Mouse (Mus musculus): ENCODE data around the gene Nemp1. TPM values are rescaled to one million over a fixed set of nuclear protein-coding genes. Genes with fewer than 3 reads are reported as not detected.

Nemp1 gene
- polyA plus RNA-seq, 1 experiment, result 5.6 TPM

GRCm38 (mm10) chr10:127738151-127738882 is 71.6 kb downstream of the Nemp1 start:
- peak overlapping the region; percentile 34 for H3K4me3 ChIP-seq
- H3K36me3 ChIP-seq (ENCODE audit: control insufficient read depth, insufficient read depth), result no peaks in the 10 kb centered on the region
- H3K79me2 ChIP-seq (ENCODE audit: control insufficient read depth, insufficient read depth), result peaks cover 25% of the 10 kb centered on the region
- H3K27me3 ChIP-seq (ENCODE audit: control insufficient read depth, insufficient read depth, insufficient read length), result peaks cover 14% of the 10 kb centered on the region
- TF ChIP-seq MAX (IDR thresholded peaks at IDR 0.05; ENCODE audit: low read depth) (no peak), TCF3 (IDR thresholded peaks at IDR 0.05; ENCODE audit: insufficient read length, low read depth) (no peak), POLR2A (IDR thresholded peaks at IDR 0.05; ENCODE audit: insufficient read length, low read depth) (no peak), SRF (IDR thresholded peaks at IDR 0.05; ENCODE audit: control insufficient read depth, insufficient read length, low read depth) (no peak), TCF12 (IDR thresholded peaks at IDR 0.05; ENCODE audit: insufficient read depth, poor library complexity, severe bottlenecking) (no peak), REST (IDR thresholded peaks at IDR 0.05; ENCODE audit: insufficient read depth, insufficient read length) (no peak), POLR2AphosphoS2 (IDR thresholded peaks at IDR 0.05; ENCODE audit: insufficient read length, low read depth) (no peak), E2F4 (IDR thresholded peaks at IDR 0.05; ENCODE audit: insufficient read depth) (no peak), MYOD1 (IDR thresholded peaks at IDR 0.05; ENCODE audit: control insufficient read depth in 1 of 3, insufficient read length in 2 of 3, low read depth in 2 of 3) (no peak), CEBPB (IDR thresholded peaks at IDR 0.05; ENCODE audit: insufficient read depth, poor library complexity, severe bottlenecking) (no peak), MYOG (IDR thresholded peaks at IDR 0.05; ENCODE audit: control insufficient read depth in 1 of 3, insufficient read depth in 1 of 3, insufficient read length in 2 of 3, low read depth in 2 of 3) (no peak), USF1 (IDR thresholded peaks at IDR 0.05; ENCODE audit: low read depth) (no peak)
- peak overlapping the region; percentile 72 for H3K4me2 ChIP-seq (ENCODE audit: low read depth)
- no peak overlapping the region for H3ac ChIP-seq (ENCODE audit: control insufficient read depth, insufficient read length)

GRCm38 (mm10) chr10:127739083-127739660 is 72.5 kb downstream of the Nemp1 start, which contains the start of gene Zbtb39:
Gene Zbtb39, plus strand, starts transcription at chr10:127739538.
- Histone ChIP-seq H3K27me3 (ENCODE audit: control insufficient read depth, insufficient read depth, insufficient read length) (peaks cover 6% of the 10 kb centered on the region), H3K4me3 (peak within 1 kb of the TSS; percentile 34), H3ac (ENCODE audit: control insufficient read depth, insufficient read length) (peak within 1 kb of the TSS; percentile 95), H3K79me2 (ENCODE audit: control insufficient read depth, insufficient read depth) (peaks cover 28% of the 10 kb centered on the region), H3K36me3 (ENCODE audit: control insufficient read depth, insufficient read depth) (no peaks in the 10 kb centered on the region), H3K4me2 (ENCODE audit: low read depth) (peak within 1 kb of the TSS; percentile 75)
- peak; percentile 81 for TF ChIP-seq POLR2A (IDR thresholded peaks at IDR 0.05; ENCODE audit: insufficient read length, low read depth)
- peak; percentile 18 for TF ChIP-seq POLR2AphosphoS2 (IDR thresholded peaks at IDR 0.05; ENCODE audit: insufficient read length, low read depth)
- no peak for TF ChIP-seq MYOD1 (IDR thresholded peaks at IDR 0.05; ENCODE audit: control insufficient read depth in 1 of 3, insufficient read length in 2 of 3, low read depth in 2 of 3)

GRCm38 (mm10) chr10:127739661-127740161 is 73.0 kb downstream of the Nemp1 start:
- TF ChIP-seq MYOD1 (IDR thresholded peaks at IDR 0.05; ENCODE audit: control insufficient read depth in 1 of 3, insufficient read length in 2 of 3, low read depth in 2 of 3), result no peak
- TF ChIP-seq MAX (IDR thresholded peaks at IDR 0.05; ENCODE audit: low read depth), result no peak
- TF ChIP-seq TCF12 (IDR thresholded peaks at IDR 0.05; ENCODE audit: insufficient read depth, poor library complexity, severe bottlenecking), result no peak
- no peak for TF ChIP-seq USF1 (IDR thresholded peaks at IDR 0.05; ENCODE audit: low read depth)
- TF ChIP-seq MYOG (IDR thresholded peaks at IDR 0.05; ENCODE audit: control insufficient read depth in 1 of 3, insufficient read depth in 1 of 3, insufficient read length in 2 of 3, low read depth in 2 of 3), result no peak
- no peak for TF ChIP-seq SRF (IDR thresholded peaks at IDR 0.05; ENCODE audit: control insufficient read depth, insufficient read length, low read depth)
- no peak for TF ChIP-seq POLR2AphosphoS2 (IDR thresholded peaks at IDR 0.05; ENCODE audit: insufficient read length, low read depth)
- TF ChIP-seq CEBPB (IDR thresholded peaks at IDR 0.05; ENCODE audit: insufficient read depth, poor library complexity, severe bottlenecking), result no peak
- Histone ChIP-seq H3K36me3 (ENCODE audit: control insufficient read depth, insufficient read depth) (peaks cover 1% of the 10 kb centered on the region), H3K4me2 (ENCODE audit: low read depth) (peak overlapping the region; percentile 75), H3K79me2 (ENCODE audit: control insufficient read depth, insufficient read depth) (peaks cover 31% of the 10 kb centered on the region), H3K4me3 (peak overlapping the region; percentile 34), H3ac (ENCODE audit: control insufficient read depth, insufficient read length) (peak overlapping the region; percentile 95), H3K27me3 (ENCODE audit: control insufficient read depth, insufficient read depth, insufficient read length) (peaks cover 6% of the 10 kb centered on the region)

GRCm38 (mm10) chr10:127744661-127745060 is 78.0 kb downstream of the Nemp1 start:
- no peak overlapping the region for H3K4me3 ChIP-seq
- H3K79me2 ChIP-seq (ENCODE audit: control insufficient read depth, insufficient read depth), result peaks cover 31% of the 10 kb centered on the region
- H3K27me3 ChIP-seq (ENCODE audit: control insufficient read depth, insufficient read depth, insufficient read length), result no peaks in the 10 kb centered on the region
- H3K4me2 ChIP-seq (ENCODE audit: low read depth), result no peak overlapping the region
- no peak for TF ChIP-seq TCF12 (IDR thresholded peaks at IDR 0.05; ENCODE audit: insufficient read depth, poor library complexity, severe bottlenecking)
- peaks cover 13% of the 10 kb centered on the region for H3K36me3 ChIP-seq (ENCODE audit: control insufficient read depth, insufficient read depth)
- no peak overlapping the region for H3ac ChIP-seq (ENCODE audit: control insufficient read depth, insufficient read length)

- no peak for TF ChIP-seq MAX (IDR thresholded peaks at IDR 0.05; ENCODE audit: low read depth)
- no peak for TF ChIP-seq MYOD1 (IDR thresholded peaks at IDR 0.05; ENCODE audit: control insufficient read depth in 1 of 3, insufficient read length in 2 of 3, low read depth in 2 of 3)
- TF ChIP-seq E2F4 (IDR thresholded peaks at IDR 0.05; ENCODE audit: insufficient read depth), result no peak
- no peak for TF ChIP-seq REST (IDR thresholded peaks at IDR 0.05; ENCODE audit: insufficient read depth, insufficient read length)
- TF ChIP-seq USF1 (IDR thresholded peaks at IDR 0.05; ENCODE audit: low read depth), result no peak
- TF ChIP-seq POLR2AphosphoS2 (IDR thresholded peaks at IDR 0.05; ENCODE audit: insufficient read length, low read depth), result no peak
- TF ChIP-seq TCF3 (IDR thresholded peaks at IDR 0.05; ENCODE audit: insufficient read length, low read depth), result no peak
- TF ChIP-seq SRF (IDR thresholded peaks at IDR 0.05; ENCODE audit: control insufficient read depth, insufficient read length, low read depth), result no peak
- TF ChIP-seq CEBPB (IDR thresholded peaks at IDR 0.05; ENCODE audit: insufficient read depth, poor library complexity, severe bottlenecking), result no peak
- TF ChIP-seq MYOG (IDR thresholded peaks at IDR 0.05; ENCODE audit: control insufficient read depth in 1 of 3, insufficient read depth in 1 of 3, insufficient read length in 2 of 3, low read depth in 2 of 3), result no peak
- TF ChIP-seq POLR2A (IDR thresholded peaks at IDR 0.05; ENCODE audit: insufficient read length, low read depth), result no peak
- TF ChIP-seq TCF12 (IDR thresholded peaks at IDR 0.05; ENCODE audit: insufficient read depth, poor library complexity, severe bottlenecking), result no peak
- peaks cover 13% of the 10 kb centered on the region for H3K36me3 ChIP-seq (ENCODE audit: control insufficient read depth, insufficient read depth)
- H3K4me3 ChIP-seq, result no peak overlapping the region
- no peak overlapping the region for H3K4me2 ChIP-seq (ENCODE audit: low read depth)
- H3K79me2 ChIP-seq (ENCODE audit: control insufficient read depth, insufficient read depth), result peaks cover 20% of the 10 kb centered on the region
- no peaks in the 10 kb centered on the region for H3K27me3 ChIP-seq (ENCODE audit: control insufficient read depth, insufficient read depth, insufficient read length)
- no peak overlapping the region for H3ac ChIP-seq (ENCODE audit: control insufficient read depth, insufficient read length)
Observed at GRCm38 (mm10) chr10:127745886-127746285, 79.2 kb downstream of the Nemp1 start.
